10 mouse cellular contexts compared by ENCODE assay signal in the genomic region with DNA sequence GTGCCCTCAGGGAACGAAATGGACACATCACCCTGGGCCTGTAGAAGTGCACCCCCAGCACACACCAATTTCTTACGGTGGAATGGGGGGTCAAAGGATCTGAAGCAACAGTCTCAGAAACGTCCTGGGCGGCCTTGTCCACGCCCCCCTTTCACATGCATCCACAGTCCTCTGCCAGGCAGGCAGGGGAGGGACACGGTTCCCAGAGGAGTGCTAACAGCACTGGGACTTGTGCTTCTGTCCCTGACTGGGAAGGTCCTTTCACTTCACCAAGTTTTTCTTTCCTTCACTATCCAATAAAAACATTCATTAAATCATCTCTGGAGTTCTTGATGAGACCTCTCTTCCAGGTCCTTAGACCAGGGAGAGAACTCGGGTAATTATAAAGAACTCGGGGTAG.
"Had no signal": no experiment of that assay in that cellular context is flagged by ENCODE, and none has a peak within 500 bp of the region (broad histone marks: within the 10 kb centered on the region; RNA-seq: fewer than 3 reads in every experiment).

No protein-coding gene starts in this region.

- H3K9ac ChIP-seq: kidney, embryonic 15.5 days; liver, embryonic 14.5 days; midbrain, embryonic 12.5 days had no signal

- H3K4me2 ChIP-seq: kidney, embryonic 15.5 days; midbrain, embryonic 12.5 days had no signal

- DNase-seq: kidney, postnatal 14 days; lung, adult 18-20 months; right cerebral cortex, postnatal 25 days; thymus, adult 18-20 months; thymus, postnatal 14 days had no signal

- H3K36me3 ChIP-seq: kidney, embryonic 15.5 days; midbrain, embryonic 12.5 days had no signal

- ATAC-seq: midbrain, embryonic 16.5 days had no signal

- H3K9me3 ChIP-seq: kidney, embryonic 15.5 days; midbrain, embryonic 12.5 days had no signal

- H3K27ac ChIP-seq: left cerebral cortex, adult 2 months; liver, embryonic 14.5 days; midbrain, embryonic 12.5 days had no signal

- H3K4me3 ChIP-seq: kidney, embryonic 15.5 days; left cerebral cortex, adult 2 months; midbrain, embryonic 12.5 days had no signal

- H3K27me3 ChIP-seq: kidney, embryonic 15.5 days; midbrain, embryonic 12.5 days had no signal
